Mouse (Mus musculus): Measurements from ENCODE around the gene Gbe1. TPM values are rescaled to one million over a fixed set of nuclear protein-coding genes. Genes with fewer than 3 reads are reported as not detected.

Gbe1 gene
- polyA plus RNA-seq, 1 experiment from 2014 or later = 13.4 TPM

- Histone ChIP-seq H3K4me2 (replicated peaks) (no peak overlapping the region), H3K4me3 (no peak overlapping the region), H3K36me3 (no peaks in the 10 kb centered on the region), H3K27me3 (no peaks in the 10 kb centered on the region), H3K9me3 (no peaks in the 10 kb centered on the region), H3K4me1 (peaks cover 4% of the 10 kb centered on the region; the same call in 1 of the 2 replicates), H3K27ac (replicated peaks) (no peak overlapping the region), H3K9ac (replicated peaks) (no peak overlapping the region)
- 22% methylated on average over 8 of the region's 8 CpGs for WGBS
- ATAC-seq (replicated peaks) = no peak
Measured at GRCm38 (mm10) chr16:70523566-70523965, 209.8 kb downstream of the Gbe1 start.

GRCm38 (mm10) chr16:70524273-70524672 lies 210.5 kb downstream of the Gbe1 start:
- H3K27me3 ChIP-seq = no peaks in the 10 kb centered on the region
- no peak for ATAC-seq (replicated peaks)
- H3K4me2 ChIP-seq (replicated peaks) = no peak overlapping the region
- H3K4me1 ChIP-seq = peaks cover 4% of the 10 kb centered on the region; the same call in 1 of the 2 replicates
- no peaks in the 10 kb centered on the region for H3K9me3 ChIP-seq
- H3K9ac ChIP-seq (replicated peaks) = no peak overlapping the region
- WGBS = 84% methylated on average over 4 of the region's 4 CpGs
- H3K27ac ChIP-seq (replicated peaks) = no peak overlapping the region
- H3K4me3 ChIP-seq = no peak overlapping the region
- no peaks in the 10 kb centered on the region for H3K36me3 ChIP-seq

- Histone ChIP-seq H3K4me3 (no peak overlapping the region), H3K9me3 (no peaks in the 10 kb centered on the region), H3K27ac (replicated peaks) (no peak overlapping the region), H3K27me3 (no peaks in the 10 kb centered on the region), H3K9ac (replicated peaks) (no peak overlapping the region), H3K4me2 (replicated peaks) (no peak overlapping the region), H3K36me3 (no peaks in the 10 kb centered on the region), H3K4me1 (peaks cover 4% of the 10 kb centered on the region; the same call in 1 of the 2 replicates)
- ATAC-seq (replicated peaks) = peak; percentile 67; the same call in 1 of the 2 replicates
- 44% methylated on average over 8 of the region's 8 CpGs for WGBS
Measured at GRCm38 (mm10) chr16:70527224-70527623, 213.5 kb downstream of the Gbe1 start.

- H3K27ac ChIP-seq (replicated peaks) = no peak overlapping the region
- ATAC-seq (replicated peaks) = no peak
Measured at GRCm38 (mm10) chr16:70535224-70535623, 221.5 kb downstream of the Gbe1 start.

GRCm38 (mm10) chr16:70550835-70551234 lies 237.1 kb downstream of the Gbe1 start:
- no peaks in the 10 kb centered on the region for H3K9me3 ChIP-seq
- no peak overlapping the region for H3K9ac ChIP-seq (replicated peaks)
- 46% methylated on average over 3 of the region's 3 CpGs for WGBS
- H3K4me1 ChIP-seq = no peaks in the 10 kb centered on the region
- no peaks in the 10 kb centered on the region for H3K27me3 ChIP-seq
- H3K27ac ChIP-seq (replicated peaks) = no peak overlapping the region
- no peak for ATAC-seq (replicated peaks)
- no peak overlapping the region for H3K4me3 ChIP-seq
- H3K36me3 ChIP-seq = no peaks in the 10 kb centered on the region
- no peak overlapping the region for H3K4me2 ChIP-seq (replicated peaks)

More at GRCm38 (mm10) chr16:70535224-70535623, 221.5 kb downstream of the Gbe1 start:
- Histone ChIP-seq H3K36me3 (no peaks in the 10 kb centered on the region), H3K9me3 (no peaks in the 10 kb centered on the region), H3K4me2 (replicated peaks) (no peak overlapping the region), H3K4me1 (no peaks in the 10 kb centered on the region), H3K27me3 (no peaks in the 10 kb centered on the region), H3K4me3 (no peak overlapping the region), H3K9ac (replicated peaks) (no peak overlapping the region)
- 89% methylated on average over 2 of the region's 2 CpGs for WGBS

- 85% methylated on average over 10 of the region's 10 CpGs for WGBS
- ATAC-seq (replicated peaks) = no peak
- H3K9me3 ChIP-seq = no peaks in the 10 kb centered on the region
Measured at GRCm38 (mm10) chr16:70561635-70562348, 248.0 kb downstream of the Gbe1 start.

GRCm38 (mm10) chr16:70562574-70562973 lies 248.8 kb downstream of the Gbe1 start:
- Histone ChIP-seq H3K27me3 (no peaks in the 10 kb centered on the region), H3K4me2 (replicated peaks) (no peak overlapping the region), H3K4me3 (no peak overlapping the region), H3K9me3 (no peaks in the 10 kb centered on the region), H3K4me1 (no peaks in the 10 kb centered on the region), H3K36me3 (no peaks in the 10 kb centered on the region), H3K9ac (replicated peaks) (no peak overlapping the region), H3K27ac (replicated peaks) (no peak overlapping the region)
- no peak for ATAC-seq (replicated peaks)
- WGBS = 81% methylated on average over 8 of the region's 8 CpGs

More at GRCm38 (mm10) chr16:70561635-70562348, 248.0 kb downstream of the Gbe1 start:
- no peak overlapping the region for H3K4me3 ChIP-seq
- no peaks in the 10 kb centered on the region for H3K27me3 ChIP-seq
- no peak overlapping the region for H3K9ac ChIP-seq (replicated peaks)
- no peak overlapping the region for H3K27ac ChIP-seq (replicated peaks)
- no peaks in the 10 kb centered on the region for H3K36me3 ChIP-seq
- no peaks in the 10 kb centered on the region for H3K4me1 ChIP-seq
- H3K4me2 ChIP-seq (replicated peaks) = no peak overlapping the region

- H3K9ac ChIP-seq (replicated peaks) = no peak overlapping the region
- no peak overlapping the region for H3K4me2 ChIP-seq (replicated peaks)
- H3K9me3 ChIP-seq = no peaks in the 10 kb centered on the region
- no peaks in the 10 kb centered on the region for H3K4me1 ChIP-seq
- H3K27me3 ChIP-seq = no peaks in the 10 kb centered on the region
- WGBS = 37% methylated on average over 5 of the region's 5 CpGs
- H3K27ac ChIP-seq (replicated peaks) = no peak overlapping the region
- no peak for ATAC-seq (replicated peaks)
- no peaks in the 10 kb centered on the region for H3K36me3 ChIP-seq
- no peak overlapping the region for H3K4me3 ChIP-seq
Measured at GRCm38 (mm10) chr16:70563456-70563855, 249.7 kb downstream of the Gbe1 start.

- no peaks in the 10 kb centered on the region for H3K4me1 ChIP-seq
- no peaks in the 10 kb centered on the region for H3K9me3 ChIP-seq
- H3K4me2 ChIP-seq (replicated peaks) = peak overlapping the region; percentile 16; the same call in 1 of the 2 replicates
- H3K27me3 ChIP-seq = no peaks in the 10 kb centered on the region
- no peak overlapping the region for H3K9ac ChIP-seq (replicated peaks)
- H3K4me3 ChIP-seq = 0 out of 2 replicates have a peak overlapping the region, but pooled peaks have one; percentile 16
- H3K27ac ChIP-seq (replicated peaks) = no peak overlapping the region
- 51% methylated on average over 23 of the region's 23 CpGs for WGBS
- peak; percentile 86 for ATAC-seq (replicated peaks)
- H3K36me3 ChIP-seq = no peaks in the 10 kb centered on the region
Measured at GRCm38 (mm10) chr16:70568341-70569265, 254.9 kb downstream of the Gbe1 start.

- no peak for ATAC-seq (replicated peaks)
- Histone ChIP-seq H3K9me3 (no peaks in the 10 kb centered on the region), H3K9ac (replicated peaks) (no peak overlapping the region), H3K27ac (replicated peaks) (no peak overlapping the region), H3K4me1 (no peaks in the 10 kb centered on the region), H3K4me3 (no peak overlapping the region), H3K27me3 (no peaks in the 10 kb centered on the region), H3K4me2 (replicated peaks) (no peak overlapping the region), H3K36me3 (no peaks in the 10 kb centered on the region)
- WGBS = no CpG with 5 or more reads among the region's 7 CpGs
Measured at GRCm38 (mm10) chr16:70585964-70586363, 272.2 kb downstream of the Gbe1 start.

- Histone ChIP-seq H3K4me2 (replicated peaks) (no peak overlapping the region), H3K36me3 (no peaks in the 10 kb centered on the region), H3K27ac (replicated peaks) (no peak overlapping the region), H3K9me3 (no peaks in the 10 kb centered on the region), H3K9ac (replicated peaks) (no peak overlapping the region), H3K4me3 (no peak overlapping the region), H3K4me1 (no peaks in the 10 kb centered on the region), H3K27me3 (no peaks in the 10 kb centered on the region)
- no peak for ATAC-seq (replicated peaks)
- WGBS = 86% methylated on average over 3 of the region's 3 CpGs
Measured at GRCm38 (mm10) chr16:70602326-70602725, 288.6 kb downstream of the Gbe1 start.

GRCm38 (mm10) chr16:70608358-70608757 lies 294.6 kb downstream of the Gbe1 start:
- Histone ChIP-seq H3K9ac (replicated peaks) (no peak overlapping the region), H3K27me3 (no peaks in the 10 kb centered on the region), H3K4me3 (no peak overlapping the region), H3K36me3 (no peaks in the 10 kb centered on the region), H3K4me2 (replicated peaks) (no peak overlapping the region), H3K27ac (replicated peaks) (no peak overlapping the region), H3K9me3 (no peaks in the 10 kb centered on the region), H3K4me1 (no peaks in the 10 kb centered on the region)
- no peak for ATAC-seq (replicated peaks)
- WGBS = 68% methylated on average over 2 of the region's 2 CpGs

All from forebrain, embryonic 15.5 days (tissue).